Mouse (Mus musculus) hindbrain, embryonic 11.5 days (tissue): ENCODE data around the gene Sgo2b. TPM values are rescaled to one million over a fixed set of nuclear protein-coding genes. Genes with fewer than 3 reads are reported as not detected.
"Not testable (repeated sequence)": the region's sequence is repeated elsewhere in the genome, so short reads cannot be mapped to it uniquely, and the experiment has no call there.

Experiments used
- ATAC-seq: fragments of 200-750 bp; cut with Nextera tagmentation; 2 replicates; pipeline ENCODE4 v1.8.0; 2017; ENCODE audit warnings: mild to moderate bottlenecking, moderate TSS enrichment, moderate library complexity; ENCODE audit not compliant: low FRiP score
- DNase-seq: peaks from one replicate; pipeline ENCODE4 v3.0.0-alpha.2; 2015; ENCODE audit warnings: low spot score
- H3K27ac ChIP-seq: fragments of 300-500 bp; sonication (generic); 2 replicates; pipeline ENCODE4 v1.5.1; 2014; ENCODE audit warnings: mild to moderate bottlenecking, low read depth, low read length
- H3K27me3 ChIP-seq: fragments of 300-500 bp; sonication (generic); 2 replicates; pipeline ENCODE4 v1.6.1; 2014; ENCODE audit warnings: mild to moderate bottlenecking, low read length, moderate library complexity, mixed read lengths; ENCODE audit not compliant: control insufficient read depth, insufficient read depth
- H3K36me3 ChIP-seq: fragments of 300-500 bp; sonication (generic); 2 replicates; pipeline ENCODE4 v1.6.1; 2014; ENCODE audit warnings: mild to moderate bottlenecking, low read length, moderate library complexity, mixed read lengths; ENCODE audit not compliant: control insufficient read depth, insufficient read depth
- H3K4me1 ChIP-seq: fragments of 300-500 bp; sonication (generic); replicated peaks from 2 replicates; pipeline ENCODE4 v1.6.1; 2014; ENCODE audit warnings: low read length, mixed read lengths; ENCODE audit not compliant: control insufficient read depth, insufficient read depth
- H3K4me2 ChIP-seq: fragments of 300-500 bp; sonication (generic); replicated peaks from 2 replicates; pipeline ENCODE4 v1.6.1; 2014; ENCODE audit warnings: mild to moderate bottlenecking, low read depth, low read length
- H3K4me3 ChIP-seq: fragments of 300-500 bp; sonication (generic); 2 replicates; pipeline ENCODE4 v1.5.1; 2014; ENCODE audit warnings: low read depth, low read length
- H3K9ac ChIP-seq: fragments of 300-500 bp; sonication (generic); 2 replicates; pipeline ENCODE4 v1.6.1; 2014; ENCODE audit warnings: low read depth, low read length
- H3K9me3 ChIP-seq: fragments of 300-500 bp; sonication (generic); 2 replicates; pipeline ENCODE4 v1.6.1; 2016; ENCODE audit warnings: low read length; ENCODE audit not compliant: control insufficient read depth
- WGBS: fragments of 180-500 bp; shearing (Covaris S2); extraction: QIAGEN DNeasy Blood & Tissue Kit; methylation state at CpG from one replicate; pipeline ENCODE4 v1.1.7; 2014; 5-methylcytosine and 5-hydroxymethylcytosine counted together
- polyA plus RNA-seq: library from polyadenylated mRNA; unstranded; fragments of >200 nt; fragmentation: Nextera tagmentation; extraction: Ambion mirVana; gene quantifications from 2 replicates; pipeline ENCODE4 v1.2.1, GENCODE M21; 2014

The Sgo2b gene
- 0.13 TPM in 1 of 2 replicates, not detected in the other for polyA plus RNA-seq

DNA sequence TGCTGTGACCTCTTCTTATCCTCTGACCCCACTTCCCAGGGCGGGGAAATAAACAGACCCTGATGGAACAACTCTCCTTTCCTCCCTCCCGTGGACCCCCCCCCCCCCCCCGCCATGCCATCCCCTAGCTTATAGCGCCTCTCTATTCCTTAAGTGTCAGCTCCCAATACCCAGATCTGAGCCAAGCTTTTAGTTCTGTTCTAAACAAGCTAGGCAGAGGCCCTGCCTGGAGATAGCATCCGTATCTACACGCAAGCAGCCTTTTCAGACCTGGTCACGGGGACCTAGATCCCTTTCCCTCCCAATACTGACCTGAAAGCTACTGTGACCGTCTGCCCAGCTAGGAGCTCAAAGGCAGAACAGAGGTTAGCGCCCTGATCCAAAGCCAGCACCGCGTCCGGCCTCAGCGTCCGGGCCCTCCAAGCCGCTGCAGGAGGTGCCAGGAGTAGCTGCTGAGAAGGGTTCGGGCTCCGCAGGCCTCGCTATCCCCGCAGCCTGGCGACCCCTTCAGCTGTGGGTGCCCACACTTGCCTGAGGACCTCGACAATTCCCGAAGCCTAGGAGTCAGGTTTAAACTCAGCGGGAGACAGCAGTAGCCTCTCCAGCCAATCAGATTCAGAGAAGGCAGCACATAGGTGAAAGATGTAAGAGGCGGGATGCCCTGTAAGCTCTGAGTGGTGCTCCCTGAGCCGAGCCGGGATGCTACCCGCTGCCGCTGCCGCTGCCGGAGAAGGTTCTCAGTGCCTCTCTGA is at the start of gene Sgo2b:
Sgo2b (minus strand) TSS at position 623 of the 752 bp plus-strand sequence.
- H3K9ac ChIP-seq: peak within 1 kb of the TSS; percentile 31; the same call in 1 of the 2 replicates
- H3K4me1 ChIP-seq: no peaks in the 10 kb centered on the region
- peak within 1 kb of the TSS; percentile 24 for H3K4me3 ChIP-seq
- H3K27ac ChIP-seq: no peak within 1 kb of the TSS
- H3K9me3 ChIP-seq: no peaks in the 10 kb centered on the region
- DNase-seq (peak; percentile 41), ATAC-seq (peak; percentile 87)
- H3K27me3 ChIP-seq: no peaks in the 10 kb centered on the region
- H3K36me3 ChIP-seq: no peaks in the 10 kb centered on the region
- 6% methylated on average over 28 of the region's 30 CpGs for WGBS
- H3K4me2 ChIP-seq: peak within 1 kb of the TSS; percentile 63

DNA sequence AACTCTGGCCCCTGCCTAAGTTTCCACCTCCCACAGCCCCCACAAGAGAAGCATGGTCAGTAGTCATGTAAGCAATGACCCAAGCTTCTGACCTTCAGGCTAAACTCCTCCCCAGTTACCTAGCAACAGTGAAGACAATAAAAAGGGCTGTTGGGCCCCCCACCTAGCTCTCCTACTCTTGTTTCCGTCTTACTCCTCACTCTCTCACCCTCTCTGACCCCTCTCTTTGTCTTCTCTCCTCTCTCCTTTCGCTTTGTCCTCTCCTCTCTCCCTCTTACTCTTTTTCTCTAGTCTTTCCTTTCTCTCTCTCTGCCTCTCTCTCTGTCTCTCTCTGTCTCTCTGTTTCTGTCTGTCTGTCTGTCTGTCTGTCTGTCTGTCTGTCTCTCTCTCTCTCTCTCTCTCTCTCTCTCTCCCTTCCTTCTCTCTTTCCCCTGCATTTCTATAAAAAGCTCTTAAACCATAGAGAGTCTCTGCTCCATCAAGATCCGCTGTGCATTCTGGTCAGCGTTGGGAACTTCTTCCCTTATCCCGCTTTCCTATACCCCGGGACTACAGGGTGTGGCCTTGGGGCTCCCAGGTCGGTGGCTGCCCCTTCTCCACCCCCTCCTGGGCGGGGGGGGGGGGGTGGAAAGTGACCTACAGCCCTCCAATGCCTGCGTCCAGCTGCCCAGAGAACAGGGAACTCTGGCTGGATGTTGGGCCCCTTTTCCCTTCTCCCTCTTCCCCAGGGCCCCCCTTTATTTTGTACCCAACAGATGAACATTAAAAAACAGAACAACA is 18.8 kb upstream of the Sgo2b start:
- DNase-seq (peak; percentile 13), ATAC-seq (peak; percentile 38; the same call in 1 of the 2 replicates)
- not testable (repeated sequence) for H3K36me3 ChIP-seq, H3K27me3 ChIP-seq, H3K4me2 ChIP-seq, H3K4me1 ChIP-seq, H3K4me3 ChIP-seq, H3K9me3 ChIP-seq, H3K27ac ChIP-seq, H3K9ac ChIP-seq
- 18% methylated on average over 9 of the region's 9 CpGs for WGBS

DNA sequence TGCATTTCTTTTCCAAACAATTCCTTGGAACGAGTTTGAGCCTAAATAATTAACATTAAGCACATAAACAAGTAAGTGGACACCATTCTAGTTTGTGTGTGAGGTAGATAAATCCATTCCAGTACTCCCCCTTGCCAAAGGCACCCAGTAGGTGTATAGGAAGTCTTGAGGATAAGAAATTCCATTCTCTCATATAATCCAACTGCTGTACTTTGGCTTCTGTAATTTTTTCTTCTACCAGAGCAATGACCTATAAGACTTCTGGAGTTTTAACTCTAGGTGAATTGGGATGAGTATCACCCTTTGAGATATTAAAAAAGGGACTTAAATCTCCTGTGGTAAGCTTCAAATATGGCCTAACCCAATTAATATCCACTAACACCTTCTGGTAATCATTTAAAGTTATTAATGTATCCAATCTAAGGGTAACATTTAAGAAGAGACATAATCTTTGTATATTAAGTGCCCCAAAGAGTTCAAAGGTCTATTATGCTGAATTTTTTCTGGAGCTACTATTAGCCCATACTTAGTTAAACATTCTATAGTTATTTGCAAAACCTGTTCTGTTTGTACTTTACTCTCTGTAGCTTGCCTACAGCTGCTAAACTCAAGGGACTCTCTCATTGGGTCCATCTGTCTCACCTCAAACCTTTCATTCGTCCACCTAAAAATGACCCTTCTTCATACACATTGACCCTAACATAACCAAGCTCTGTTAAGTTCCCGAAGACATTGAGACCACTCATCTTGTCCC is 9.2 kb upstream of the Sgo2b start:
- H3K27ac ChIP-seq: no peak overlapping the region
- no peaks in the 10 kb centered on the region for H3K27me3 ChIP-seq
- no peak overlapping the region for H3K4me2 ChIP-seq
- ATAC-seq (no peak), DNase-seq (no peak)
- no peaks in the 10 kb centered on the region for H3K4me1 ChIP-seq
- no peak overlapping the region for H3K4me3 ChIP-seq
- no peak overlapping the region for H3K9ac ChIP-seq
- 74% methylated on average over 3 of the region's 3 CpGs for WGBS
- no peaks in the 10 kb centered on the region for H3K36me3 ChIP-seq
- peaks cover 2% of the 10 kb centered on the region; the same call in 1 of the 2 replicates for H3K9me3 ChIP-seq

DNA sequence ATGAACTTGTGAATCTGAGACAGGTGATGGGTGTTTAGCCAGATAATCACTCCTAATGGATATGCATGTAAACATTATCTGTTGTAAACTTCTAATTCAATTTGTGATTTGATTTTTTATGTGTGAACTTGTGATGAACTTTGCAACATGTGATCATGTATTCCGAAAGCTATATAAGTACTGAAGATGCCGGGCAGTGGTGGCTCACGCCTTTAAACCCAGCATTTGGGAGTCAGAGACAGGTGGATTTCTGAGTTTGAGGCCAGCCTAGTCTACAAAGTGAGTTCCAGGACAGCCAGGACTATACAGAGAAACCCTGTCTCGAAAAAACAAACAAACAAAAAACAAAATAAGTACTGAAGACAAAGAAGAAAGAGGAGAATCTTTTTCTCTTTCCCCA is 1.8 kb upstream of the Sgo2b start:
- not testable (repeated sequence) for DNase-seq, H3K4me3 ChIP-seq, H3K27me3 ChIP-seq, H3K27ac ChIP-seq, H3K9me3 ChIP-seq, H3K4me1 ChIP-seq, ATAC-seq, H3K36me3 ChIP-seq, H3K4me2 ChIP-seq, H3K9ac ChIP-seq
- 84% methylated on average over 4 of the region's 4 CpGs for WGBS

DNA sequence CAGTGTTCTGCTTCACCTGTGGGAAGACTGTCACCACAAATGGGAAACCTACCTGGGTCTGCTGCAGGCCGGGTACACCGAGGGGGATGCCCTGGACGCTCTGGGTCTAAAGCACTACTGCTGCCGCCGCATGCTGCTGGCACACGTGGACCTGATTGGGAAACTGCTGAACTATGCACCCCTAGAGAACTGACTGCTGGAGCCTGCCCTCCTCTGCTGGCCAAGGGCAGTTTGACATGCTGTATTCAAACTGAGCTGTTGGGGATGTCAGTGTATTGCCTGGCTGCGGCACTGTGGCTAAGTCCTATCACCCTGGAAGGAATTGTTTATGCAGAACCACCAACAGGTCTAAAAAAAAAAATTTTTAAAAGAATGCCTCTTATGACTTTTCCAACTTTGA is 18.9 kb downstream of the Sgo2b start:
- no peaks in the 10 kb centered on the region for H3K36me3 ChIP-seq
- H3K9ac ChIP-seq: no peak overlapping the region
- DNase-seq (no peak), ATAC-seq (no peak)
- H3K4me1 ChIP-seq: no peaks in the 10 kb centered on the region
- H3K9me3 ChIP-seq: no peaks in the 10 kb centered on the region
- H3K27ac ChIP-seq: no peak overlapping the region
- no peak overlapping the region for H3K4me2 ChIP-seq
- no peaks in the 10 kb centered on the region for H3K27me3 ChIP-seq
- H3K4me3 ChIP-seq: no peak overlapping the region
- WGBS: 77% methylated on average over 7 of the region's 7 CpGs

DNA sequence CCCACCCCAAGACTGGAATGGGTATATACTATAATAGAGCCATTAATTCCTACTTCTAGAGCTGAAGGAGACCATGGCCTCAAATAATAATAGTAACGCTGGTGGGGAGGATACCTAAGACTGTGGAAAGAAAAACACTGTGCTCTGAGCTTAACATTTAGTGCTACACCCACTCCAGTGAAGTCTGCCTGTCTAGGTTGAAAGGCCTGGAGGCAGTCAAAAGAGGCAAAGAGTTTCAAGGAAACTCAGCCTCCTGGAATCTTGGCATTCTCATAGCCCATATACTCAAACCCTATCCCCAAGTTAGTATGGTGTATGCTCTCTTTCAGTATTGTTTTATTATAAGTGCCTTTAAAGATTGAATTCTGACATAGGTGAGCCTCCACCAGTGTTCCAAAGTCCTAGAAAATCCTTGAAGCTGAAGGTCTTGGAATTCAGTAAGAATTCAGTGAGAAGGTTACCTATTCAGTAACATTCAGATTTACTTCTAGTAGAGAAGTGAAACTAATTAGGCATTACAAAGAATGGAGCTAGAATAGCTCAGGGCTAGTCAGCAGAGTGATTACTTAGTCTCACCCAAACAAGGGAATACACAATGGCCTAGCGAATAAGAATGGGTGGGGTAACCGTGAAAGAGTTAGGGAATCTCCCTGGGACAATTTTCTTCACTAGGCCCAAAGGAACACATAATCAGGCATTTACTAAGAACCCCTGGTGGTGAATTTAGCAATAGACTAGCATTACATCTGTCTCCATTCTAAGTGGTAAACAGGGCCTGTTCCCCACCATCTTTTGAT is 22.5 kb downstream of the Sgo2b start:
- H3K9me3 ChIP-seq: no peaks in the 10 kb centered on the region
- no peak overlapping the region for H3K9ac ChIP-seq
- 64% methylated on average over 3 of the region's 3 CpGs for WGBS
- H3K4me3 ChIP-seq: no peak overlapping the region
- H3K27ac ChIP-seq: no peak overlapping the region
- no peak for DNase-seq
- no peaks in the 10 kb centered on the region for H3K4me1 ChIP-seq
- no peaks in the 10 kb centered on the region for H3K27me3 ChIP-seq
- H3K36me3 ChIP-seq: no peaks in the 10 kb centered on the region
- H3K4me2 ChIP-seq: no peak overlapping the region
- ATAC-seq: no peak

DNA sequence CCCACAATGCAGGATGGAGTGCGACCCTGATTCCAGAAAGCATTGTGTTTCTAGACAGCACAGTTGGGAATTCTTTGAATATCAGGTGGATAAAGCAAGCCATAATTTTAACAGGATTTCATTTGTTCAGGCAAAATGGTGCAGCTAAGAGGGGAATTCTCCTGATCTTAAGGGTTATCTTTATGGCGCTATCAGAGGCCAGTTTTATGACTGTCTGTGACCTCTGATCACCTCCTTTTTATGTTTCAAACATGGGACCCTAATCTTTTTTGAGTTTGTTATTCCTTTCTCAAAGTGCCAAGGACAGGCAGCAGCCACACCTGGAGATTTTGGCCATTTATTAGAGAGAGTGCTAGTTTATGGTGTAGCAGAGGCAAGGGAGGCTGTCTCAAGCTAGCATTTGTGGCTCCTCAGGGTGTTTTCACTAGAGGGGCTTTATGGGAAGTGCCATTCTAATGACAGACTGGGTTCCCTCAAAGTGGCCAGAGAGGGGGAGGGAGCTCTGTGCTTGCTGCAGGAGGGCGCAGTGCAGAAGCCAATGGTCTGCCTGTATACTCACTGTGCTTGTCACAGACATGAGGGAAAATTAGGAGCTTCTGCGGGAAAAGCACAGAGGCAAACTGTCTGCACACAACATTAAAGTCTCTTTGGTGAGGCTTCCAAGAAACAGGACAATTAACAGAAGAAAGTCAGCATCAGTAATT is 30.6 kb downstream of the Sgo2b start:
- H3K27ac ChIP-seq: no peak overlapping the region
- H3K36me3 ChIP-seq: no peaks in the 10 kb centered on the region
- no peaks in the 10 kb centered on the region for H3K4me1 ChIP-seq
- DNase-seq (no peak), ATAC-seq (no peak)
- H3K4me2 ChIP-seq: no peak overlapping the region
- 76% methylated on average over 4 of the region's 4 CpGs for WGBS
- H3K27me3 ChIP-seq: no peaks in the 10 kb centered on the region
- H3K9ac ChIP-seq: no peak overlapping the region
- no peak overlapping the region for H3K4me3 ChIP-seq
- H3K9me3 ChIP-seq: no peaks in the 10 kb centered on the region

DNA sequence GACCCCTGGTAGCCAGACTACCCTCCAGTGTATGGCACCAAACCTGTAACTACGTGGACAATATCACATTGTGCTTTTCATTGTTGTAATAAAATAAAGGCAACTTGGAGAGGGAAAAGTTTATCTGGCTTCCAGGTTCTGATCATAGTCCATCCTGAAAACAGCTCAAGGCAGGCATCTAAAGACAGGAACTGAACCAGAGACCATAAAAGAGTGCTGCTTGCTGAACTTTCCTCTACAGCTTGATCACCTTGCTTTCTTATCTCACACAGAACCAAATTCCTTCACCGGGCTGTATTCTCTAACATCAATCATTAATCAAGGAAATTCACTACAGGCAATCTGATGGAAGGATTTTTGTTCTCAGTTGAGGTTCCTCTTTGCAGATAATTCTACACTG is 57.0 kb downstream of the Sgo2b start:
- no peak for ATAC-seq
- no peaks in the 10 kb centered on the region for H3K4me1 ChIP-seq
- no peak overlapping the region for H3K27ac ChIP-seq
- no peak overlapping the region for H3K4me2 ChIP-seq
- H3K27me3 ChIP-seq: no peaks in the 10 kb centered on the region
- DNase-seq: no peak
- WGBS: 83% methylated on average over 2 of the region's 2 CpGs
- H3K36me3 ChIP-seq: no peaks in the 10 kb centered on the region
- H3K4me3 ChIP-seq: no peak overlapping the region
- no peak overlapping the region for H3K9ac ChIP-seq
- no peaks in the 10 kb centered on the region for H3K9me3 ChIP-seq
